Comparison of ENCODE assay signal across 15 mouse cellular contexts in the genomic region with DNA sequence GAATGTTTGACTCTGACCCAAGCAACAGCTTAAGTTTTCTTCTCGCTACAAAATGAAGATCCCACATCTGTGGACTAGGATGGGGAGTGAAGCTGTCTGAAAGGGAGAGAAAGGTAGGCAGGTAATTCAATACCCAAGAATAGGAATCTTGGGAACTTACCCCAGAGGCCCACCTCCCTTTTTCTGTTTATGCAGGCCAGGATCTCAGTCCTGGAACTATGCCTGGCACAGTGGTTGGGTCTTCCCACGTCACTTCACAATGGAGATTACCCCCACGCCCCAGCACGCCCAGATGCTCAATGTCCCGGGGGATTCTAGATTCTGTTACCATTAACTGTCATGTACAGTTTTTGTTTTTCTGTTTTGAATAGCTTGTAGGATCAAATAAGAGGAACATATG.
"Had no signal": no experiment of that assay in that cellular context is flagged by ENCODE, and none has a peak within 500 bp of the region (broad histone marks: within the 10 kb centered on the region; RNA-seq: fewer than 3 reads in every experiment).

No protein-coding gene starts in this region.

- H3K27ac ChIP-seq: neural tube, embryonic 15.5 days; stomach, embryonic 15.5 days; stomach, postnatal 0 days had no signal

- H3K4me3 ChIP-seq: neural tube, embryonic 15.5 days; stomach, embryonic 15.5 days had no signal

- DNase-seq: retina, postnatal 1 day; right cerebral cortex, adult 18-20 months; right cerebral cortex, postnatal 14 days; right cerebral cortex, postnatal 25 days; right cerebral cortex, postnatal 4 days; spleen, adult 18-20 months; thymus, adult 18-20 months; thymus, adult 2 months; thymus, postnatal 14 days; thymus, postnatal 25 days; thymus, postnatal 36 days; thymus, postnatal 4 days had no signal

- H3K36me3 ChIP-seq: stomach, embryonic 15.5 days had no signal

- H3K4me2 ChIP-seq: neural tube, embryonic 15.5 days; stomach, embryonic 15.5 days had no signal

- H3K27me3 ChIP-seq: neural tube, embryonic 15.5 days; stomach, embryonic 15.5 days had no signal

- H3K9ac ChIP-seq: neural tube, embryonic 15.5 days; stomach, embryonic 15.5 days had no signal

- H3K9me3 ChIP-seq: neural tube, embryonic 15.5 days; stomach, embryonic 15.5 days had no signal

- H3K4me1 ChIP-seq: neural tube, embryonic 15.5 days had no signal
